Mouse (Mus musculus): Measurements from ENCODE around the gene Gatb.

DNA sequence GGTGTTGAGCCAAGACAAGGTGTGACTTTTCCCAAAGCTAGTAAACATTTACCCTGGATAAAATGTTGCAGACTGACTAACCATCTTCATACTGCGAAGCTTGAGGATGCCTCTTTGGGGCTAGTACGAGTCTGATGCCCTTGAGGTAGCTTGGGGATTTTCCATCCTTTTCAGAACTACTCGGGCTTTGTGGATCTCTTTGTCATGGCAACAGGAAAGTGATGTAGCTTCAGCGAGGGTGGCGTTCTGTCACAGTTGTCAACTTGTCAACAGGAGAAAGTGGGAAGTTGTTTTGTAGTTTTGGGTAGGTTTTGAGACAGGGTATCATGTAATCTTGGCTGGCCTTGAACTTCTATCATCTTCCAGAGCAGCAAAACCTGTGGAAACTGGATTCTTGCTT lies 45.4 kb downstream of the Gatb start:
- no peak for TF ChIP-seq POLR2A (IDR thresholded peaks at IDR 0.05; ENCODE audit: borderline replicate concordance, low read depth, low read length)
- no peak for TF ChIP-seq CTCF (IDR thresholded peaks at IDR 0.05; ENCODE audit: low read depth, low read length)

Measured in bone marrow macrophage, adult 2 months (primary cell).